Mouse (Mus musculus): ENCODE data around the gene Sfxn1. TPM values are rescaled to one million over a fixed set of nuclear protein-coding genes. Genes with fewer than 3 reads are reported as not detected.

The Sfxn1 gene
- polyA plus RNA-seq (2014; fragmentation: Illumina TruSeq; extraction: RNeasy Lipid Tissue Mini Kit (QIAGEN cat#74804)), result 81.6 TPM

DNA sequence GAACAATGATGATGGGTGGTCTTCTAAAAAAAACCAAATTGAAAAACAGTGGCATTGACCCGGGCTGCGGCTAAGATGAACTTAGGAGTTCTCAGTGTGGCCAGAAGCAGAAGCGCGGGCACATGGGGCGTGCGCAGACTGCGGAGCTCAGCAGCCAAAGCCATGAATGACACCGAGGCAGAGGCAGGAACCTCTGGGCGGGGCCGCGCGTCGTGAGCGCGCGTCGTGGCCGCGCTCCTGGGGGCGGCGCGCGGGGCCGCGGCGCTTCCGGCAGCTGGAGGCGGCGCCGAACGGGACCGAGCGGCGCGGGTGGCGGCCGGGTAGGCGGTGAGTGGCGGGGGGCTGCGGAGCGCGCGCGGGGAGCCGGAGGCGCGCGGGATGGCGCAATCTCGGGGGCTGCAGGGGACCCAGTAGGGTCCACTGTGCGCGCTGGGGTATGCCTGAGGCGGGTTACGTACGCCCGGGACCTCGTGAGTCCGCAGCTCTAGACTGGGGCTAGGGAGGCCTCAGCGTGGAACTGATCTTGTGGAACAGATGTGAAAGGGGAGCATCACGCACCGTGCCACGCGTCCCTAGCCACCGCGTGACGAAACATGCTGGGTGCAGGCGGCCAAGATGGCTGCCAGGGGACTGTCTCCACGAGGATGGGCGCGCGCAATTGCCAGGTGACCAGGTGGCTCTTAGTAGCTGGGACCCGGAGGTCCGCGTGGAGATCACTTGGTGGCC, at the start of gene Sfxn1:
TSS of gene Sfxn1 (plus strand) at position 264 of the 726 bp plus-strand sequence.

GRCm38 (mm10) chr13:54055448-54055861, 16.2 kb upstream of the Sfxn1 start, which contains the start of gene Drd1:
TSS of gene Drd1 (minus strand) at chr13:54055705.

Other genes with a start within 250 kb of the Sfxn1 start
- gene Drd1, start 16.2 kb upstream of the Sfxn1 start, polyA plus RNA-seq (2014; fragmentation: Illumina TruSeq; extraction: RNeasy Lipid Tissue Mini Kit (QIAGEN cat#74804)), result 0.20 TPM
- 0.14 TPM for gene Hrh2, start 120.3 kb downstream of the Sfxn1 start, polyA plus RNA-seq (2014; fragmentation: Illumina TruSeq; extraction: RNeasy Lipid Tissue Mini Kit (QIAGEN cat#74804))